Mouse (Mus musculus): ENCODE data around the gene Pank1. TPM values are rescaled to one million over a fixed set of nuclear protein-coding genes. Genes with fewer than 3 reads are reported as not detected.
A peak's percentile ranks its signal among the peaks of the same experiment; 100 is the strongest.

Pank1 gene
- polyA plus RNA-seq, 1 experiment from 2014 or later: 7.7 TPM

DNA sequence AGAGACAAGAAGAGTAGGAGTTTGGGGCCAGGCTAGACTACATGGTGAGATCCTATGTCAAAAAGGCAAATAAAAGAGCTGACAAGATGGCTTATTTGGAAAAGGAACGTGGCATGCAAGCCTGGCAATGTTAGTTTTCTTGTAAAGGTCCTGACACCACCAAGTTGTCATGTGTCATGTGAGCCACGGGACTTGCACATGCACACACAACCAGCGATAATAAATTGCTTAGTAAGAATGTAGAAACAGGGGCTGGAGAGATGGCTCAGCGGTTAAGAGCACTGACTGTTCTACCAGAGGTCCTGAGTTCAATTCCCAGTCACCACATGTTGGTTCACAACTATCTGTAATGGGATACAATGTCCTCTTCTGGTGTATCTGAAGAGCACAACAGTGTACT is 7.1 kb upstream of the Pank1 start:
- Histone ChIP-seq H3K9ac (ENCODE audit: low read depth, low read length) (no peak overlapping the region), H3K4me3 (ENCODE audit: low read depth, low read length) (no peak overlapping the region), H3K36me3 (ENCODE audit: control insufficient read depth, insufficient read depth, low read length) (no peaks in the 10 kb centered on the region), H3K27me3 (replicated peaks; ENCODE audit: control insufficient read depth, insufficient read depth, low read length) (no peaks in the 10 kb centered on the region), H3K27ac (replicated peaks; ENCODE audit: low read depth, low read length) (no peak overlapping the region), H3K9me3 (ENCODE audit: control insufficient read depth, low read length) (no peaks in the 10 kb centered on the region), H3K4me1 (ENCODE audit: control insufficient read depth, insufficient read depth, low read length) (no peaks in the 10 kb centered on the region), H3K4me2 (ENCODE audit: low read depth, low read length) (no peak overlapping the region)
- whole genome bisulfite sequencing: 82% methylated on average over 4 of the region's 4 CpGs
- no peak for ATAC-seq (ENCODE audit: low read depth)
- DNase-seq (ENCODE audit: low spot score): no peak

DNA sequence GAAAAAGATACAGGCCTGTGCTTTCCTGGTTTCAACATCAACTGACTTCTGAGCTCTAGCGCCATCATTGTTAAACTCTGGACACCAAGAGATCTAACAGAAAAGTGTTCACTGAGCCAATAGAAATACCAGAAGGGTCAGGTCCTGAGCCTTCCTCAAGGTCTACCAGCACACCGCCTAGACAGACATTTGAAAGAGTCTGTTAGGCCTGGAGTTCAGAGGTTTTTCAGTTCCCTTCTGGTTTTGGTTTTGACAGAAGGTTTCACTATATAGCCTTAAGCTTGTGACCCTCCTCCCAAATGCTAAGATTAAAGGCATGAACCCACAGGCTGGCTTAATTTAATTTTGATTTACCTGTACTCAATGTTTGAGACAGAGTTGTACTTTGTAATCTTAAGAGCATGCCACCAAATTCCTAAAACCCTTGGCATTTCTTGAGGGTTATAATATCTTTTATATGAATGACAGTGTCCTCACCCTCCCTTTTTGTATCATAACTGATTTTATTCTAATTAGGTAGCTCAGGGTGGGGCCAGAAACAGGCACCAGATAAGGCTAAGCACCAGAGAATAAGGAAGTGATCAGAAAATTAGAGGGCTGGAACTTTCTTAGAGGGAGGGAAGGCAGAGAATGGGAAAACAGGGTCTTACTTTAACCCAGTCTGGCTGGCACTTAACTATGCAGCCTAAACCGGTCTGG is 4.4 kb upstream of the Pank1 start:
- ATAC-seq (ENCODE audit: low read depth): no peak
- Histone ChIP-seq H3K4me2 (ENCODE audit: low read depth, low read length) (no peak overlapping the region), H3K27me3 (replicated peaks; ENCODE audit: control insufficient read depth, insufficient read depth, low read length) (no peaks in the 10 kb centered on the region), H3K9ac (ENCODE audit: low read depth, low read length) (no peak overlapping the region), H3K4me3 (ENCODE audit: low read depth, low read length) (no peak overlapping the region), H3K27ac (replicated peaks; ENCODE audit: low read depth, low read length) (no peak overlapping the region), H3K36me3 (ENCODE audit: control insufficient read depth, insufficient read depth, low read length) (no peaks in the 10 kb centered on the region), H3K4me1 (ENCODE audit: control insufficient read depth, insufficient read depth, low read length) (peaks cover 4% of the 10 kb centered on the region; the same call in 1 of the 2 replicates), H3K9me3 (ENCODE audit: control insufficient read depth, low read length) (no peaks in the 10 kb centered on the region)
- no peak for DNase-seq (ENCODE audit: low spot score)
- WGBS: 73% methylated on average over 3 of the region's 3 CpGs

DNA sequence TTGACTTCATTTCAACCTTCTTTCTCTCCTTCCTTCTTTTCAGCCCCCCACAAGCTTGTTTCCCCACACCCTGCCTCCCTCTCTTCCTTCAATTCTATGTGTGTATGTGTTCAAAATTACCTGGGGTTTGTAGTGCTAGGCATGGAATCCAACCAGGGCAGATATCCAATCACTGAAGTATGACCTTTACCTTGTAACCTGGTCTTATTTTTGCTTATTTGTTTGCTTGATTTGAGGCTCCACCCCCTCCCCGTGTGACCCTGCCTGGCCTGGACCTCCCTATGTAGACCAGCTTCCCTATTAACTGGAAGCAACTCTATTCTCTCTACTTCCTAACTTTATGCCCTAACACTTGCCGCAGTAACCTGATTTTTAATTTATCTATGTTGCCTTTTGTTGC is 3.2 kb upstream of the Pank1 start:
- Histone ChIP-seq H3K4me3 (ENCODE audit: low read depth, low read length) (no peak overlapping the region), H3K4me1 (ENCODE audit: control insufficient read depth, insufficient read depth, low read length) (peaks cover 4% of the 10 kb centered on the region; the same call in 1 of the 2 replicates), H3K9me3 (ENCODE audit: control insufficient read depth, low read length) (no peaks in the 10 kb centered on the region), H3K27ac (replicated peaks; ENCODE audit: low read depth, low read length) (no peak overlapping the region), H3K9ac (ENCODE audit: low read depth, low read length) (no peak overlapping the region), H3K36me3 (ENCODE audit: control insufficient read depth, insufficient read depth, low read length) (no peaks in the 10 kb centered on the region), H3K4me2 (ENCODE audit: low read depth, low read length) (no peak overlapping the region), H3K27me3 (replicated peaks; ENCODE audit: control insufficient read depth, insufficient read depth, low read length) (no peaks in the 10 kb centered on the region)
- DNase-seq (ENCODE audit: low spot score) (no peak), ATAC-seq (ENCODE audit: low read depth) (no peak)
- WGBS: 82% methylated on average over 2 of the region's 2 CpGs

DNA sequence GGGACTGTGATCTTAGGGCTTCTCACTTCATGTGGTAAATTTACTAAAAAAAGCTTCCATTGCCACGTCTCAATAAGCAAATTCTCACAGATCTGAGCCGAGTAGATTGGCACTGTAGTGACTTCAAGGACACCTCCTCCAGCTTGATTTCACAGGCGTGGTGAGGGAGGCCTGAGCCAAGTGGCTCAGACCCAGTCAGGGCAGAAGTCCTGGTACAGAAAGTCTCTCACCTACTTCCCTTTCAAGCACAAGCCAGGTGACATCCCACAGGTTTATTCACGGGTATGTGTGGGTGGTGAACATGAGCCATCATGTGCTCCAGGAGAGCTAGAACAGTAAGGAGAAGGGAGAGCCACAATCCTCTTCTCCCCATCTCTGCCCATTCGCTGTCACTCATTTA is 1.9 kb upstream of the Pank1 start:
- ATAC-seq (ENCODE audit: low read depth): no peak

DNA sequence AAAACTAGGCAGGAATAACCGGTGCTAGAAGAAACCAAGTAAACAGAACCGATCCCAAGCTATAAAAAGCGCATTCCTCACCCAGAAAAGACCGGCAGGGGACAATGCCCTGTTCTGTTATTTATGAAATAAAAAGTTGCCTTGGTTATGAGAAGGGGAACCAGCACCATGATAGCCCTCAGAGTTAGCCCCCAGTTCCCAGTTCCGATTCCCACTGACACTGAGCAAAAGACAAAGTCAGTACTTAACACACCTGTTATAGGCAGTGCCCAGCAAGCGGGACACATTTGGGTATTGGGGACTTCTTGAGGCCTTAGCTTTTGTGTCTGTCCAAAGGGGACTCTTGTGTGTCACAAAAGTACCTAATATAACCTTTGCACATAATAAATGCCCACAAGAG is 369 bp upstream of the Pank1 start:
- peak overlapping the region; percentile 64 for H3K4me3 ChIP-seq (ENCODE audit: low read depth, low read length)
- H3K9me3 ChIP-seq (ENCODE audit: control insufficient read depth, low read length): no peaks in the 10 kb centered on the region
- peak overlapping the region; percentile 96 for H3K27ac ChIP-seq (replicated peaks; ENCODE audit: low read depth, low read length)
- H3K36me3 ChIP-seq (ENCODE audit: control insufficient read depth, insufficient read depth, low read length): no peaks in the 10 kb centered on the region
- H3K9ac ChIP-seq (ENCODE audit: low read depth, low read length): peak overlapping the region; percentile 93
- peak overlapping the region; percentile 85 for H3K4me2 ChIP-seq (ENCODE audit: low read depth, low read length)
- peaks cover 4% of the 10 kb centered on the region; the same call in 1 of the 2 replicates for H3K4me1 ChIP-seq (ENCODE audit: control insufficient read depth, insufficient read depth, low read length)
- WGBS: 31% methylated on average over 6 of the region's 6 CpGs
- ATAC-seq (ENCODE audit: low read depth) (no peak), DNase-seq (ENCODE audit: low spot score) (no peak)
- no peaks in the 10 kb centered on the region for H3K27me3 ChIP-seq (replicated peaks; ENCODE audit: control insufficient read depth, insufficient read depth, low read length)

More for the DNA sequence above, 1.9 kb upstream of the Pank1 start:
- no peak overlapping the region for H3K27ac ChIP-seq (replicated peaks; ENCODE audit: low read depth, low read length)
- H3K9ac ChIP-seq (ENCODE audit: low read depth, low read length): no peak overlapping the region
- no peaks in the 10 kb centered on the region for H3K36me3 ChIP-seq (ENCODE audit: control insufficient read depth, insufficient read depth, low read length)
- H3K4me2 ChIP-seq (ENCODE audit: low read depth, low read length): no peak overlapping the region
- no peaks in the 10 kb centered on the region for H3K27me3 ChIP-seq (replicated peaks; ENCODE audit: control insufficient read depth, insufficient read depth, low read length)
- H3K9me3 ChIP-seq (ENCODE audit: control insufficient read depth, low read length): no peaks in the 10 kb centered on the region
- peaks cover 4% of the 10 kb centered on the region; the same call in 1 of the 2 replicates for H3K4me1 ChIP-seq (ENCODE audit: control insufficient read depth, insufficient read depth, low read length)
- no peak overlapping the region for H3K4me3 ChIP-seq (ENCODE audit: low read depth, low read length)
- 74% methylated on average over 5 of the region's 5 CpGs for WGBS
- no peak for DNase-seq (ENCODE audit: low spot score)

DNA sequence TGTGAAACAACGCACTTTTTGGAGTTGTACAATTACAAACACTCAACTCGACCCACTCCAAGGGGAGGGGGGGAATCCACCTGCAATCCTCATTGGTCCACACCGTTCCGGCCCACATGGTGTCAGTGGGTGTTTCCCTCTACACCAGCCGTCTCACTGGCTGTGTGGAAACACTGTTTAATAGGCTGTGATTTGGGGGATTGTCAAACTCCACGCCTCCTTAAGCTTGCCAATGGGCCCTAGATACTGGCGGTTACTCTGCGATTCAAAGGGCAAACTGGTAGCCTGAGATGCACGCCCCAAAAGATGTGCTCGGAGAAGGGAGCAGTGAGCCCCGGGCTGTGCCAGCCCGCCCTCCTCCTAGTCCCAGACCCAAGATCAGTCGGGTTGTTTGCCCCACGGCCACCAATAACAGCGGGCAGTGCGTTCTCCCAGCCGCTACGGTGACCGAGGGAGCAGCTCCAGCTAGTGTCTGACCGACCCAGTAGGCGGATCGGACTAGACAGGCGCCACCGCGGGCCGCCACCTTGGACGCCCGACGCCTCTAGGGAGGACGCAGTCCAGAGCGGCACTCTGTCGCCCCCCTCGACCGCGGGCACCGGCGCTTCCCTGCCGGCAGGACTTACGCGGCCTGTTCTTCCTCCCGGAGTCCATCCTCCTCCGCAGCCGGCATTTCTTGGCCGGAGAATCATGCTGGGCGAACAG is 1.2 kb downstream of the Pank1 start:
- DNase-seq (ENCODE audit: low spot score): peak; percentile 98
- H3K4me1 ChIP-seq (ENCODE audit: control insufficient read depth, insufficient read depth, low read length): peaks cover 4% of the 10 kb centered on the region; the same call in 1 of the 2 replicates
- peak overlapping the region; percentile 85 for H3K4me2 ChIP-seq (ENCODE audit: low read depth, low read length)
- H3K27me3 ChIP-seq (replicated peaks; ENCODE audit: control insufficient read depth, insufficient read depth, low read length): no peaks in the 10 kb centered on the region
- H3K36me3 ChIP-seq (ENCODE audit: control insufficient read depth, insufficient read depth, low read length): no peaks in the 10 kb centered on the region
- 2% methylated on average over 28 of the region's 45 CpGs for WGBS
- no peaks in the 10 kb centered on the region for H3K9me3 ChIP-seq (ENCODE audit: control insufficient read depth, low read length)
- peak overlapping the region; percentile 93 for H3K9ac ChIP-seq (ENCODE audit: low read depth, low read length)
- ATAC-seq (ENCODE audit: low read depth): peak; percentile 97
- peak overlapping the region; percentile 96 for H3K27ac ChIP-seq (replicated peaks; ENCODE audit: low read depth, low read length)
- H3K4me3 ChIP-seq (ENCODE audit: low read depth, low read length): peak overlapping the region; percentile 64

DNA sequence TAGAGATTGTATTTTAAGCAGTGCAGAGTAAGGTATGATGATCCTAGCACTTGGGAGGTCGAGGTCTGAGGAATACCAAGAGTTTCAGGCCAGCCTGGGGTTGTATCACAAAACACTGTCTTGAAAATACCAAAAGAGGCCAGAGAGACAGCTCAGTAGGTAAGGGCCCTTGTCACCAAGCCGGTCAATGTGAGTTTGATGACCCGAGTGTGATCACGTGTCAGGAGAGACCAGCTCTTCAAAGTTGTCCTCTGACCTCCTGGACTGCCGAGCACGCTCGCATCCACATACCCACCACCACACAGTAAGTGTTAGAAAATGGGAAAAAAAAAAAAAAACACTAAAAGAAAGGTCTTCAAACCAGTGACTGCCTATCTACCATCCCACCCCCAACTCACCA is 2.6 kb downstream of the Pank1 start:
- Histone ChIP-seq H3K4me2 (ENCODE audit: low read depth, low read length) (no peak overlapping the region; the same call in 1 of the 2 replicates), H3K36me3 (ENCODE audit: control insufficient read depth, insufficient read depth, low read length) (no peaks in the 10 kb centered on the region), H3K4me1 (ENCODE audit: control insufficient read depth, insufficient read depth, low read length) (peaks cover 4% of the 10 kb centered on the region; the same call in 1 of the 2 replicates), H3K4me3 (ENCODE audit: low read depth, low read length) (no peak overlapping the region), H3K9ac (ENCODE audit: low read depth, low read length) (no peak overlapping the region), H3K27me3 (replicated peaks; ENCODE audit: control insufficient read depth, insufficient read depth, low read length) (no peaks in the 10 kb centered on the region), H3K27ac (replicated peaks; ENCODE audit: low read depth, low read length) (no peak overlapping the region), H3K9me3 (ENCODE audit: control insufficient read depth, low read length) (no peaks in the 10 kb centered on the region)
- no peak for ATAC-seq (ENCODE audit: low read depth)
- no peak for DNase-seq (ENCODE audit: low spot score)
- WGBS: 82% methylated on average over 7 of the region's 7 CpGs

DNA sequence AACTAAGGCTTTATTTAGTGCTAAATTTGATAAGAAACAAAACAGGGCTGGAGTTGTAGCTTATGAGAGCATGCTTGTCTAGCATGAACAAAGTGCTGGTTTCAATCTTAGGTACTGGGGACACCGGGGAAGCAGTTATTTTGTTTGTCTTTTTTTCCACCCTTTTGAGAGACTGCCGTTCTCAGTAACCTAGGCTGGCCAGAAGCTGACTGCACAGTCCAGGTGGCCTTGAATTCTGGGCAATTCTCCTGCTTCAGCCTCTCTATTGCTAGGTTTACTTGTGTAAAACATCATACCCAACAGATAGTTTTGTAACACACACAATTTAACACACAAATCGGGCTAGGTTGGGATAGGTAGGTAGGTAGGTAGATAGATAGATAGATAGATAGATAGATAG is 9.9 kb downstream of the Pank1 start:
- no peak overlapping the region for H3K27ac ChIP-seq (replicated peaks; ENCODE audit: low read depth, low read length)
- no peaks in the 10 kb centered on the region for H3K4me1 ChIP-seq (ENCODE audit: control insufficient read depth, insufficient read depth, low read length)
- ATAC-seq (ENCODE audit: low read depth) (no peak), DNase-seq (ENCODE audit: low spot score) (no peak)
- no peaks in the 10 kb centered on the region for H3K9me3 ChIP-seq (ENCODE audit: control insufficient read depth, low read length)
- H3K4me2 ChIP-seq (ENCODE audit: low read depth, low read length): no peak overlapping the region
- H3K36me3 ChIP-seq (ENCODE audit: control insufficient read depth, insufficient read depth, low read length): no peaks in the 10 kb centered on the region
- H3K4me3 ChIP-seq (ENCODE audit: low read depth, low read length): no peak overlapping the region
- 57% methylated on average over 3 of the region's 3 CpGs for WGBS
- no peaks in the 10 kb centered on the region for H3K27me3 ChIP-seq (replicated peaks; ENCODE audit: control insufficient read depth, insufficient read depth, low read length)
- no peak overlapping the region for H3K9ac ChIP-seq (ENCODE audit: low read depth, low read length)
